Mouse (Mus musculus): ENCODE data around the gene Fars2. TPM values are rescaled to one million over a fixed set of nuclear protein-coding genes. Genes with fewer than 3 reads are reported as not detected.

Fars2 gene
- polyA plus RNA-seq, 1 experiment from 2014 or later: 46.3 TPM

DNA sequence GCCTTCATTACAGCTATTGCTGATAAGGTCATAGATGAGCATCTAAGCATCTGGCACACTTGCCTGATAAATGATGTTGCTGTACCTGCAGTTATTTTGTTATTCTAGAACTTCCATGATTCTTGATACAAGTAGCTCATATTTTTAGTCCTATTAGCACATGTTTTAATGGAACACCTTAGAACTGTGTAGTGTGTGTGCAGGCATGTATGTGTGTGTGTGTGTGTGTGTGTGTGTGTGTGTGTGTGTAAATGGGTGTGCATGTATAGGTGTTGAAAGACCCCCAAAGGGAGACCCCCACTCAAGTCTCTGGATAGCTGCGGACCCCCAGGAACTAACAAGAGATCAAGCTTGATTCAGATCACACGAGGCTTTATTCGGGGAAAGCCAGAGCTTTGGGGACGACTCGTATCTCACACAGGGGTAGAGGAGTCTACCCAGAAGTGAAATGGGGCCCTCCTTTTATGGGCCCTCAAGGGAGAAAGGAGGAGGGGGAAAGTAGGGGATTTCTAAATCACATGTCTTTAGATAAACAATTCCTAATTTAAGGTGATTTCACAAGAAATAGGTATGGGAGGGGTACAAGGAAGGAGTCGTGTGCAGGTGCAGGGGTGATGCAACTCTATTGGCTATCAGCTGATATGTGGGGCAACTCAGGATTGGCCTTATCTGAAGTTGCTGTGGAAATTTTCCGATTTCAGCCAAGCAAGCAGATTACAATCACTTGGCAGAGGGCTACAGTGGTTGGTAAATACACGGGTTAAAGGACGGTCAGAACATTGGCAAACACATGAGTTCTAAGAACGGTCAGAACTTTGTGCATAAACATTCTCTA, 503.5 kb downstream of the Fars2 start:
- H3K27me3 ChIP-seq (replicated peaks): no peaks in the 10 kb centered on the region
- no peak for ATAC-seq (ENCODE audit: insufficient number of reproducible peaks, low FRiP score)
- no peak overlapping the region for H3K9ac ChIP-seq
- peaks cover 3% of the 10 kb centered on the region; the same call in 1 of the 2 replicates for H3K9me3 ChIP-seq (replicated peaks)
- WGBS: 83% methylated on average over 10 of the region's 10 CpGs
- H3K4me3 ChIP-seq: no peak overlapping the region
- no peaks in the 10 kb centered on the region for H3K4me1 ChIP-seq (replicated peaks)
- no peaks in the 10 kb centered on the region for H3K36me3 ChIP-seq
- H3K27ac ChIP-seq (ENCODE audit: poor library complexity, severe bottlenecking): no peak overlapping the region
- H3K4me2 ChIP-seq: no peak overlapping the region

DNA sequence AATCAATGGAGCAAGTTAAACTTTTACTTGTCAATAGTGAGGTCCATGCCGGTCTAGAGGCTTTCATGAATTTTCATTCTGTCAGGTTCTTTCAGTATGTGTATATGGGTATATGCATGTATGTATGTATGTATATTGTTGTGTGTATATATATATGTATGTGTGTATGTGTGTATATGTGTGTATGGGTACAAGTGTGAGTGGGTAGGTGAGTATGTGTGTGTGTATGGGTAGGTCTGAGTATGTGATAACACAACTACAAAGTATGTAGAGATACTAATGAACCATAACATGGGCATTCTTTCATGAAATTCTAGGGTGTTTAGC, 504.1 kb downstream of the Fars2 start:
- H3K27me3 ChIP-seq (replicated peaks): no peaks in the 10 kb centered on the region
- WGBS: 83% methylated on average over 1 of the region's 1 CpGs
- H3K27ac ChIP-seq (ENCODE audit: poor library complexity, severe bottlenecking): no peak overlapping the region
- no peak overlapping the region for H3K9ac ChIP-seq
- ATAC-seq (ENCODE audit: insufficient number of reproducible peaks, low FRiP score): no peak
- H3K9me3 ChIP-seq (replicated peaks): peaks cover 8% of the 10 kb centered on the region; the same call in 1 of the 2 replicates
- no peaks in the 10 kb centered on the region for H3K36me3 ChIP-seq
- H3K4me3 ChIP-seq: no peak overlapping the region
- no peaks in the 10 kb centered on the region for H3K4me1 ChIP-seq (replicated peaks)
- no peak overlapping the region for H3K4me2 ChIP-seq

GRCm38 (mm10) chr13:36623556-36623955, 506.3 kb downstream of the Fars2 start:
- Histone ChIP-seq H3K4me3 (no peak overlapping the region), H3K4me2 (no peak overlapping the region), H3K36me3 (no peaks in the 10 kb centered on the region), H3K27me3 (replicated peaks) (no peaks in the 10 kb centered on the region), H3K9ac (no peak overlapping the region), H3K27ac (ENCODE audit: poor library complexity, severe bottlenecking) (no peak overlapping the region), H3K9me3 (replicated peaks) (peaks cover 8% of the 10 kb centered on the region; the same call in 1 of the 2 replicates), H3K4me1 (replicated peaks) (no peaks in the 10 kb centered on the region)
- no peak for ATAC-seq (ENCODE audit: insufficient number of reproducible peaks, low FRiP score)
- WGBS: 72% methylated on average over 1 of the region's 1 CpGs

GRCm38 (mm10) chr13:36629154-36629553, 511.9 kb downstream of the Fars2 start:
- no peaks in the 10 kb centered on the region for H3K36me3 ChIP-seq
- H3K4me2 ChIP-seq: no peak overlapping the region
- H3K9me3 ChIP-seq (replicated peaks): peaks cover 8% of the 10 kb centered on the region; the same call in 1 of the 2 replicates
- no peaks in the 10 kb centered on the region for H3K4me1 ChIP-seq (replicated peaks)
- 75% methylated on average over 1 of the region's 1 CpGs for WGBS
- H3K9ac ChIP-seq: no peak overlapping the region
- no peak overlapping the region for H3K4me3 ChIP-seq
- no peak overlapping the region for H3K27ac ChIP-seq (ENCODE audit: poor library complexity, severe bottlenecking)
- ATAC-seq (ENCODE audit: insufficient number of reproducible peaks, low FRiP score): no peak
- no peaks in the 10 kb centered on the region for H3K27me3 ChIP-seq (replicated peaks)

GRCm38 (mm10) chr13:36648257-36648656, 531.0 kb downstream of the Fars2 start:
- Histone ChIP-seq H3K4me3 (no peak overlapping the region), H3K9me3 (replicated peaks) (no peaks in the 10 kb centered on the region), H3K27ac (ENCODE audit: poor library complexity, severe bottlenecking) (no peak overlapping the region), H3K9ac (no peak overlapping the region), H3K4me1 (replicated peaks) (no peaks in the 10 kb centered on the region), H3K4me2 (no peak overlapping the region), H3K27me3 (replicated peaks) (no peaks in the 10 kb centered on the region), H3K36me3 (no peaks in the 10 kb centered on the region)
- ATAC-seq (ENCODE audit: insufficient number of reproducible peaks, low FRiP score): no peak
- 61% methylated on average over 7 of the region's 7 CpGs for WGBS

- no peak overlapping the region for H3K27ac ChIP-seq (ENCODE audit: poor library complexity, severe bottlenecking)
- ATAC-seq (ENCODE audit: insufficient number of reproducible peaks, low FRiP score): no peak
- 68% methylated on average over 3 of the region's 3 CpGs for WGBS
- no peak overlapping the region for H3K4me2 ChIP-seq
- H3K36me3 ChIP-seq: no peaks in the 10 kb centered on the region
- H3K27me3 ChIP-seq (replicated peaks): no peaks in the 10 kb centered on the region
- no peaks in the 10 kb centered on the region for H3K4me1 ChIP-seq (replicated peaks)
- no peak overlapping the region for H3K9ac ChIP-seq
- no peak overlapping the region for H3K4me3 ChIP-seq
- H3K9me3 ChIP-seq (replicated peaks): no peaks in the 10 kb centered on the region
These were observed 537.0 kb downstream of the Fars2 start for GRCm38 (mm10) chr13:36654251-36654650.

DNA sequence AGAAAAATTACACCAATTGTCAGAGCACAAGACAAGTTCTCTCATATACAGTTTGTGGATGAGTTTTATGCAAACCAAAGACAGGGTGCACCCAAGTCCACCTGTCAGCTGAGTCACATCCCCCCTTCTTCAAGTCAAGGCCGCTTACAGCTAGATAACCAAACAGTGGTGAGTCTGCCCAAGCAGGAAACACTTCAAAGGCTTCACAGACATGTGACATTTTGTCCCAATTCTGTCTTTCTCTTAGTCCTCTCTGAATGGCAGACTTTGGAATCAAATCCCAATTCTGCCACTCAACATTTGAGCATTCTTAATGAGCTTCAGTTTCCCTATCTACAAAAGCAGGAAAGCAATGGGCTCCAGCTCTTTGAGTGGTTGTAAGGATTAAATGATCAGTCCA, 562.1 kb downstream of the Fars2 start:
- H3K9ac ChIP-seq: no peak overlapping the region
- H3K9me3 ChIP-seq (replicated peaks): no peaks in the 10 kb centered on the region
- H3K27ac ChIP-seq (ENCODE audit: poor library complexity, severe bottlenecking): no peak overlapping the region
- 35% methylated on average over 1 of the region's 1 CpGs for WGBS
- no peak for ATAC-seq (ENCODE audit: insufficient number of reproducible peaks, low FRiP score)
- H3K4me1 ChIP-seq (replicated peaks): no peaks in the 10 kb centered on the region
- no peak overlapping the region for H3K4me2 ChIP-seq
- no peaks in the 10 kb centered on the region for H3K36me3 ChIP-seq
- no peak overlapping the region for H3K4me3 ChIP-seq
- H3K27me3 ChIP-seq (replicated peaks): 0 out of 2 replicates have a peak, but pooled peaks cover 4% of the 10 kb centered on the region

DNA sequence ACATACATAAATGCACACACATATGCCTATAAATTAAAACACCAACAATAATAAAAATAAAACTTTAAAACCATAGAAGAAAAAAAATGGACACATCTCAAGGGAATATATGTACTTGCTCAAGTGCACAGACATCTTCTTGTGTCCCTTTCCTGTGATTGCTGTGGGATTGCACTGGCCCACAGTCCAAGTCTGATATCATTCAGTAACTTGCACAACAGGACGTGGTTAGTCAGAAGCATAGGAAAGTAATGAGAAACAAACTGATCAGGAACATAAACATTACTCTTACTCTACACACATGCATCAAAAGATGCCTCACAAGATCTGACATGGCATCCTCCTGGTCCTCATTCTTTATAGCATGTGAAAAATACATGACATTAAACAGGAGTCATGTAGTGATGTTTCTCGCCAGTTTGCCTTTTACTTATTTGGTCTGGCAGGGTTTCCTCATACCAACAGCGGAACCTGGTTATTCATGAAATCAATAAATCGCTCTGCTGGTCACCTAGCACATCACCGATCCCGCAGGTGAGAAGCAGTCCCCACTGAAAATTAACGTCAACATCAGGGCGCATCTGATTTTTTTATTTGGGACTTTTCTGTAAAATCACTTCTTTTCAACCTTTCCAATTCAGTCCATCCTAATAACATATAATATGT, 563.6 kb downstream of the Fars2 start:
- no peak for ATAC-seq (ENCODE audit: insufficient number of reproducible peaks, low FRiP score)
- no peak overlapping the region for H3K4me3 ChIP-seq
- no peak overlapping the region for H3K27ac ChIP-seq (ENCODE audit: poor library complexity, severe bottlenecking)
- H3K9me3 ChIP-seq (replicated peaks): no peaks in the 10 kb centered on the region
- H3K36me3 ChIP-seq: no peaks in the 10 kb centered on the region
- 87% methylated on average over 8 of the region's 8 CpGs for WGBS
- no peak overlapping the region for H3K9ac ChIP-seq
- H3K27me3 ChIP-seq (replicated peaks): 0 out of 2 replicates have a peak, but pooled peaks cover 4% of the 10 kb centered on the region
- no peak overlapping the region for H3K4me2 ChIP-seq
- H3K4me1 ChIP-seq (replicated peaks): no peaks in the 10 kb centered on the region

DNA sequence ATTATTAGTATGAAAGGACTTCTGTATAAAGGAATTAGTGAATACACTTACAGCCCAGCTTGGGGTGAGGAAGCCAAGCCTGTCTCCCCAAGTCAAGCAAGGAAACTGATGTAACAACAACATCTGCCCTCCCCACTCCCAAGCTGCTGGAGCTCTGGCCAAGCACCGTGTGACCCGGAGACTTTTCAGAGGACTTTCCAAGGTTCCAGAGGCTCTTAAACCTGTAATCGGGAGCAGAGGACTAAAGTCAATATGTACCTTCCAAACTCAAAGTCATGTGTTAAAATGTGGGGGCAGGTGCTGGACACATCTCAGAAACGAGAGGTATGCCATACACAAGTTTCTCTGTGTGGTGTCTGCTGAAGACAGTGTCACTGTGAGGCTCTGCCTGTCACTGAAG, 566.4 kb downstream of the Fars2 start:
- Histone ChIP-seq H3K9me3 (replicated peaks) (0 out of 2 replicates have a peak, but pooled peaks cover 5% of the 10 kb centered on the region), H3K27me3 (replicated peaks) (no peaks in the 10 kb centered on the region), H3K4me2 (no peak overlapping the region), H3K27ac (ENCODE audit: poor library complexity, severe bottlenecking) (no peak overlapping the region), H3K36me3 (no peaks in the 10 kb centered on the region), H3K4me1 (replicated peaks) (no peaks in the 10 kb centered on the region), H3K4me3 (no peak overlapping the region), H3K9ac (no peak overlapping the region)
- ATAC-seq (ENCODE audit: insufficient number of reproducible peaks, low FRiP score): no peak
- WGBS: 69% methylated on average over 4 of the region's 4 CpGs

- H3K27me3 ChIP-seq (replicated peaks): no peaks in the 10 kb centered on the region
- H3K9ac ChIP-seq: no peak overlapping the region
- H3K4me2 ChIP-seq: 0 out of 2 replicates have a peak overlapping the region, but pooled peaks have one; percentile 1
- ATAC-seq (ENCODE audit: insufficient number of reproducible peaks, low FRiP score): no peak
- H3K9me3 ChIP-seq (replicated peaks): no peaks in the 10 kb centered on the region
- peaks cover 8% of the 10 kb centered on the region for H3K4me1 ChIP-seq (replicated peaks)
- no peak overlapping the region for H3K27ac ChIP-seq (ENCODE audit: poor library complexity, severe bottlenecking)
- WGBS: 47% methylated on average over 7 of the region's 7 CpGs
- H3K36me3 ChIP-seq: no peaks in the 10 kb centered on the region
- H3K4me3 ChIP-seq: no peak overlapping the region
These were observed 578.4 kb downstream of the Fars2 start for GRCm38 (mm10) chr13:36695516-36696201.

DNA sequence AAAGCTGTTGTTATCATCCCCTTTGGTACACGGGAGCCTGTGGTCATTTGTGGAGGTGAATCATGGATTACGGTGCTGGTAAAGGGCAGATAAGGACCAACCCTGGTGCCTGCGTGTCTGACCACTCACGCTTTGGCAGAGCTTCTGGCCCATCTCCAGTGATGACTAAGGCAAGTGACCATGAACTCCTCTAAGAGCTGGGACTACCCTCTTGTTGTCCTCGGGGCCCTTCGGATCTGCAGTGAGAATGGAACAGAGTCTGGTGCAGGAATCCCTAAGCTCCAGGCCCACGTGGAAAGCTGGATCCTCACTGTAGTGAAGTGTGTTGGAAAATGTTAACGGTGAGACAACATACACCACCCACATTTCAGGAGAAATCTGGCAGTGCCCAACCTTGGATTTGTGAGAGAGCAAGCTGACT, 579.1 kb downstream of the Fars2 start:
- Histone ChIP-seq H3K4me2 (0 out of 2 replicates have a peak overlapping the region, but pooled peaks have one; percentile 1), H3K4me1 (replicated peaks) (peaks cover 8% of the 10 kb centered on the region), H3K36me3 (no peaks in the 10 kb centered on the region), H3K27ac (ENCODE audit: poor library complexity, severe bottlenecking) (no peak overlapping the region), H3K4me3 (no peak overlapping the region), H3K9ac (no peak overlapping the region), H3K9me3 (replicated peaks) (no peaks in the 10 kb centered on the region), H3K27me3 (replicated peaks) (no peaks in the 10 kb centered on the region)
- no peak for ATAC-seq (ENCODE audit: insufficient number of reproducible peaks, low FRiP score)
- 55% methylated on average over 8 of the region's 8 CpGs for WGBS

Measured in heart, embryonic 12.5 days (tissue).